Mouse (Mus musculus) E14TG2a.4 (cell line): ENCODE results near the gene Rhd.

Experiments used
- CTCF ChIP-seq: conservative IDR thresholded peaks from 2 replicates; pipeline ENCODE4 v1.5.1; 2014; ENCODE audit warnings: low read length
- NANOG ChIP-seq: IDR thresholded peaks from 2 replicates; pipeline ENCODE4 v1.6.1; 2014; ENCODE audit warnings: borderline replicate concordance, low read length, mixed read lengths
- POU5F1 ChIP-seq: IDR thresholded peaks from 2 replicates; pipeline ENCODE4 v1.6.1; 2014; ENCODE audit warnings: low read length, borderline replicate concordance

DNA sequence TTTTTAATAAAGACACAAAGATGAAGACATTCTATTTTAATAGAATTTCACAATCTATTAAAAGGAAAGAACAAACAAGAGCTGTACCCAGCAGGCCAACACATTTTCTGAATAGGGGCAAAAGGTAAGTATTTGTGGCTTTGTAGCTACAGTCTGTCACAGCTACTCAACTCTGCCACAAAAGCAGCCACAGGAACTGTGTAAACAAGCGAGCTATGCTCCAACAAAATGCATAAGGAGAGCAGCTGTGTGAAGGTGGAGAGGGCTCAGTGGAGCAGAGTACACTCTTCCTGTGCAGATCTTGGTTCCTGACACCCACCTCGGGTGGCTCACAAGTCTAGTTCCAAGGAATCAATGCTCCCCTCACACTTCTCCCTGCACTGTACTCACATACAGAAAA is 40.8 kb upstream of the Rhd start:
- TF ChIP-seq CTCF (no peak), POU5F1 (no peak), NANOG (no peak)
